Mouse (Mus musculus): Measurements from ENCODE around the gene Naa15. TPM values are rescaled to one million over a fixed set of nuclear protein-coding genes. Genes with fewer than 3 reads are reported as not detected.

Gene Naa15
- polyA plus RNA-seq, 1 experiment from 2014 or later, result 12.7 TPM

DNA sequence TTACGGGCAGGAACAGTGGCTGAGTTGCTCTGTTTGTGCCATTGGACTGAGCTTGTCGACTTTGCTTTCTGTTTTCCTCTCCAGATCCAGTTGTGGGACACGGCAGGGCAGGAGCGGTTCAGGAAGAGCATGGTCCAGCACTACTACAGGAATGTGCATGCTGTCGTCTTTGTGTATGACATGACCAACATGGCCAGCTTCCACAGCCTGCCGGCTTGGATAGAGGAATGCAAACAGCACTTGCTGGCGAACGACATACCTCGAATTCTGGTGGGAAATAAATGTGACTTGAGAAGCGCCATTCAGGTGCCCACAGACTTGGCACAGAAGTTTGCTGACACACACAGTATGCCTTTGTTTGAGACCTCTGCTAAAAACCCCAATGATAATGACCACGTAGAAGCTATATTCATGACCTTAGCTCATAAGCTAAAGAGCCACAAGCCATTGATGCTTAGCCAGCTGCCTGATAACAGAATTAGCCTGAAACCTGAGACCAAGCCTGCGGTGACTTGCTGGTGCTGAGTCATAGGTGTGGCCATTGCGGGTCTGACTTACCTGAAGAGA, 78.4 kb downstream of the Naa15 start:
- H3K9ac ChIP-seq (replicated peaks; ENCODE audit: low read depth), result no peak overlapping the region
- no peak overlapping the region for H3K4me3 ChIP-seq (ENCODE audit: low read depth, low read length)
- 56% methylated on average over 13 of the region's 13 CpGs for WGBS
- no peaks in the 10 kb centered on the region; the same call in 1 of the 2 replicates for H3K4me1 ChIP-seq (ENCODE audit: insufficient read depth, low read depth, low read length)
- no peak for TF ChIP-seq EP300 (IDR thresholded peaks at IDR 0.05)
- TF ChIP-seq CTCF (IDR thresholded peaks at IDR 0.05), result no peak
- H3K27me3 ChIP-seq (replicated peaks; ENCODE audit: insufficient read depth, low read length), result no peaks in the 10 kb centered on the region
- DNase-seq (ENCODE audit: low spot score) (no peak), ATAC-seq (no peak)
- no peak overlapping the region for H3K4me2 ChIP-seq (replicated peaks; ENCODE audit: low read depth, low read length)
- no peaks in the 10 kb centered on the region for H3K9me3 ChIP-seq (ENCODE audit: low read length)
- no peak overlapping the region; the same call in 1 of the 2 replicates for H3K27ac ChIP-seq (ENCODE audit: low read length)
- H3K36me3 ChIP-seq (ENCODE audit: insufficient read depth, low read length), result no peaks in the 10 kb centered on the region

DNA sequence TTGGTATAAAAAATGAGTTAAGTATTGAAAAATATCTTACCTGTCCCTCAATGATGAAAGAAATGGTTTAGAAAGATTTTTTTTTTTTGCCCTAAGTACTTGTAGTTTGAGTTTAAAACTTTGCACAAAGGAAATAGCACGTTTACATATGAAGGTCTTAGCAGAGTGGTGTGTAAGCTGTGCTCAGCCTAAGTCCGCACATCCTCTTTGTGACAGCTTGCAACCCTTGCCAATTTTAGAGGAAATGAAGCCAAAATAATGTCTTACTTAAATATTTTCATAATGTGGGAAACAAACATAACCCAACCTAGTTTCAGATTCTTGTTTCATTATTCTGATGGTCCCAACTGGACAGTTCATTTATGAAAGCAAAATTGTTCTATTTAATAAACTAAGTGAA, 79.5 kb downstream of the Naa15 start:
- no peak overlapping the region for H3K27ac ChIP-seq (ENCODE audit: low read length)
- H3K9ac ChIP-seq (replicated peaks; ENCODE audit: low read depth), result no peak overlapping the region
- no peak overlapping the region for H3K4me3 ChIP-seq (ENCODE audit: low read depth, low read length)
- H3K27me3 ChIP-seq (replicated peaks; ENCODE audit: insufficient read depth, low read length), result no peaks in the 10 kb centered on the region
- 31% methylated on average over 2 of the region's 2 CpGs for WGBS
- no peak overlapping the region for H3K4me2 ChIP-seq (replicated peaks; ENCODE audit: low read depth, low read length)
- DNase-seq (ENCODE audit: low spot score) (peak; percentile 44), ATAC-seq (0 out of 2 replicates have a peak, but pooled peaks have one; percentile 25)
- no peaks in the 10 kb centered on the region; the same call in 1 of the 2 replicates for H3K4me1 ChIP-seq (ENCODE audit: insufficient read depth, low read depth, low read length)
- no peaks in the 10 kb centered on the region for H3K9me3 ChIP-seq (ENCODE audit: low read length)
- H3K36me3 ChIP-seq (ENCODE audit: insufficient read depth, low read length), result no peaks in the 10 kb centered on the region
- no peak for TF ChIP-seq EP300 (IDR thresholded peaks at IDR 0.05)
- TF ChIP-seq CTCF (IDR thresholded peaks at IDR 0.05), result no peak

DNA sequence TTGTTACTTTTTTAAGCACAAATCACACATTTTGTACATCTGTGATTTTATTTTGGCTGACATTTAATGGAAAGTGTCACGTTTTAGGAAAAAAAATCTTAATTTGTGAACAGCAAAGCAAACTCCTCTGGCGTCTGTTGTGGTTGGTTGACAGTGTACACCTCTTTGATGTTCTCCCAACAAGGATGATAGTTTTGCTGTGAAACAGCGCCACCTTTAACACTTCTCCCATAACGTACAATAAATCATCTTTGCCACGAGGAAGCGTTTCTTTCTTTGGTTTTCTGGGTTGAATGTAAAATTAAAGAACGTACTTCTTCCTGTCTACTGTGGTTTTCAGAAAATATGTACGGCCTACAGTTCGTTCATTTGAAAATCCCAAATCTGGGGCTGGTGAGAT, 80.7 kb downstream of the Naa15 start:
- H3K27me3 ChIP-seq (replicated peaks; ENCODE audit: insufficient read depth, low read length), result no peaks in the 10 kb centered on the region
- ATAC-seq (no peak), DNase-seq (ENCODE audit: low spot score) (no peak)
- no peak overlapping the region for H3K4me2 ChIP-seq (replicated peaks; ENCODE audit: low read depth, low read length)
- H3K36me3 ChIP-seq (ENCODE audit: insufficient read depth, low read length), result no peaks in the 10 kb centered on the region
- H3K9ac ChIP-seq (replicated peaks; ENCODE audit: low read depth), result no peak overlapping the region
- WGBS, result 91% methylated on average over 9 of the region's 9 CpGs
- H3K9me3 ChIP-seq (ENCODE audit: low read length), result no peaks in the 10 kb centered on the region
- H3K4me1 ChIP-seq (ENCODE audit: insufficient read depth, low read depth, low read length), result no peaks in the 10 kb centered on the region; the same call in 1 of the 2 replicates
- no peak overlapping the region for H3K27ac ChIP-seq (ENCODE audit: low read length)
- no peak for TF ChIP-seq EP300 (IDR thresholded peaks at IDR 0.05)
- H3K4me3 ChIP-seq (ENCODE audit: low read depth, low read length), result no peak overlapping the region

- no peaks in the 10 kb centered on the region for H3K36me3 ChIP-seq (ENCODE audit: insufficient read depth, low read length)
- no peaks in the 10 kb centered on the region for H3K9me3 ChIP-seq (ENCODE audit: low read length)
- no peak overlapping the region for H3K9ac ChIP-seq (replicated peaks; ENCODE audit: low read depth)
- H3K27ac ChIP-seq (ENCODE audit: low read length), result no peak overlapping the region
- ATAC-seq (no peak), DNase-seq (ENCODE audit: low spot score) (no peak)
- TF ChIP-seq CTCF (IDR thresholded peaks at IDR 0.05), result no peak
- no peak for TF ChIP-seq EP300 (IDR thresholded peaks at IDR 0.05)
- no peak overlapping the region for H3K4me2 ChIP-seq (replicated peaks; ENCODE audit: low read depth, low read length)
- H3K4me1 ChIP-seq (ENCODE audit: insufficient read depth, low read depth, low read length), result no peaks in the 10 kb centered on the region; the same call in 1 of the 2 replicates
- H3K27me3 ChIP-seq (replicated peaks; ENCODE audit: insufficient read depth, low read length), result no peaks in the 10 kb centered on the region
- no peak overlapping the region for H3K4me3 ChIP-seq (ENCODE audit: low read depth, low read length)
- 92% methylated on average over 1 of the region's 1 CpGs for WGBS
Observed at GRCm38 (mm10) chr3:51497978-51498377, 83.0 kb downstream of the Naa15 start.

DNA sequence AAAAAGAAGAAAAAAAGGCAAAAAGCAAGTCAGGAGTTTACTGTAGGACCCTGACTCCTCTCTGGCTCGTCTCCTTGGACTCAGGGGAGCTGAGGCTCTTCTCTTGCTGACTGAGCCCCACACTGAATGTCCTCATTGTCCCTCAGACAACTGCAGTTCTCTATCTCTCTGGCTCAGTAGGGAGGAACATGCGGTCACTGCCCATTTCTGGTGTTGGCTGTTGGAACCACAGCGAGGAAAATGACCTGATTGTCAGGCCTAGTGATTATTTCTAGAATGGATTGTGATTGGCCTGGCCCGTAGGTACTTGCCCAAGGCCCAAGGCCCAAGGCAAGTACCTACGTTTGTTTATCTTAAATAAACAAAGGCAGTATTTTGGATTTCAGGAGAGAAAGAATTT, 83.7 kb downstream of the Naa15 start:
- no peaks in the 10 kb centered on the region for H3K9me3 ChIP-seq (ENCODE audit: low read length)
- H3K9ac ChIP-seq (replicated peaks; ENCODE audit: low read depth), result no peak overlapping the region
- no peaks in the 10 kb centered on the region for H3K27me3 ChIP-seq (replicated peaks; ENCODE audit: insufficient read depth, low read length)
- no peak overlapping the region for H3K4me3 ChIP-seq (ENCODE audit: low read depth, low read length)
- WGBS, result 55% methylated on average over 5 of the region's 5 CpGs
- ATAC-seq (no peak), DNase-seq (ENCODE audit: low spot score) (no peak)
- H3K4me2 ChIP-seq (replicated peaks; ENCODE audit: low read depth, low read length), result no peak overlapping the region
- no peak overlapping the region for H3K27ac ChIP-seq (ENCODE audit: low read length)
- TF ChIP-seq CTCF (IDR thresholded peaks at IDR 0.05) (no peak), EP300 (IDR thresholded peaks at IDR 0.05) (no peak)
- no peaks in the 10 kb centered on the region; the same call in 1 of the 2 replicates for H3K4me1 ChIP-seq (ENCODE audit: insufficient read depth, low read depth, low read length)
- H3K36me3 ChIP-seq (ENCODE audit: insufficient read depth, low read length), result no peaks in the 10 kb centered on the region

DNA sequence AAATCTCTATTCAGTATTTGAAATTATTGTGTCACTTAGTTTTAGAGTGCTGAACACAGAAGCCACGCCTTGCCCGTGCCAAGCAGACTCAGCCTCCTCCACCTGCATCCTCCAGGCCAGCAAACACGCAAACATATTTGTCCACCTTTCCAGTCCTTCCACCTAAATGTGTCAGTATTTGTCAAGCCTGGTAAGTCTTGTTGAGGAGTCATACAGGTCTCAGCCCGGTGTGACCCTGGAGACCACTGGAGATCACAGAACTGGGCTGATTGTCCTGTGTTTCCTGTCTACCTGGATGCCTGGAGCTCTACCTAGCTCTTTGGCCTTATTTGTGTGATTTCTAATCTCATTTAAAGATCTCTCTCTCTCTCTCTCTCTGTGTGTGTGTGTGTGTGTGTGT, 84.9 kb downstream of the Naa15 start:
- no peaks in the 10 kb centered on the region for H3K9me3 ChIP-seq (ENCODE audit: low read length)
- no peak overlapping the region for H3K4me2 ChIP-seq (replicated peaks; ENCODE audit: low read depth, low read length)
- no peak overlapping the region for H3K4me3 ChIP-seq (ENCODE audit: low read depth, low read length)
- no peak for ATAC-seq
- no peaks in the 10 kb centered on the region; the same call in 1 of the 2 replicates for H3K4me1 ChIP-seq (ENCODE audit: insufficient read depth, low read depth, low read length)
- no peaks in the 10 kb centered on the region for H3K36me3 ChIP-seq (ENCODE audit: insufficient read depth, low read length)
- no peak overlapping the region for H3K9ac ChIP-seq (replicated peaks; ENCODE audit: low read depth)
- H3K27ac ChIP-seq (ENCODE audit: low read length), result no peak overlapping the region
- TF ChIP-seq EP300 (IDR thresholded peaks at IDR 0.05) (no peak), CTCF (IDR thresholded peaks at IDR 0.05) (no peak)
- 74% methylated on average over 4 of the region's 4 CpGs for WGBS
- no peak for DNase-seq (ENCODE audit: low spot score)
- H3K27me3 ChIP-seq (replicated peaks; ENCODE audit: insufficient read depth, low read length), result no peaks in the 10 kb centered on the region
